Mouse (Mus musculus) inflammation-experienced regulatory T-cells, adult 16 weeks (primary cell): ENCODE results near the gene Olfr99. TPM values are rescaled to one million over a fixed set of nuclear protein-coding genes. Genes with fewer than 3 reads are reported as not detected.

Experiments
- polyA plus RNA-seq: library from polyadenylated mRNA; unstranded; fragments of 100-300 nt; shearing (Covaris generic); gene quantifications from one replicate; pipeline ENCODE4 v1.2.1, GENCODE M21; 2017

Gene Olfr99
- polyA plus RNA-seq = 4.3 TPM

GRCm38 (mm10) chr17:37283360-37283759, at the start of gene Olfr99:
Olfr99 (minus strand) TSS chr17:37283460.

GRCm38 (mm10) chr17:37316954-37317353, 33.7 kb upstream of the Olfr99 start, which contains the start of gene Olfr102:
Olfr102 (minus strand) TSS chr17:37317054.

GRCm38 (mm10) chr17:37304213-37304612, 21.0 kb upstream of the Olfr99 start, which contains the start of gene Olfr101:
Olfr101 (minus strand) TSS chr17:37304313.

GRCm38 (mm10) chr17:37270058-37270701, 13.1 kb downstream of the Olfr99 start, which contains the start of gene H2-M3:
H2-M3 (plus strand) TSS chr17:37270220.

GRCm38 (mm10) chr17:37263626-37264025, 19.6 kb downstream of the Olfr99 start, which contains the start of gene Olfr98:
Olfr98 (minus strand) TSS chr17:37263749.

GRCm38 (mm10) chr17:37237230-37237629, 46.0 kb downstream of the Olfr99 start, which contains the start of gene Olfr97:
Olfr97 (minus strand) TSS chr17:37237330.

Other genes starting within 250 kb of the Olfr99 start
- gene Gabbr1, start 237.5 kb downstream of the Olfr99 start, polyA plus RNA-seq = 10.6 TPM
- not detected for gene Olfr90, start 195.0 kb downstream of the Olfr99 start, polyA plus RNA-seq
- not detected for gene Olfr91, start 185.2 kb downstream of the Olfr99 start, polyA plus RNA-seq
- not detected for gene Olfr92, start 163.4 kb downstream of the Olfr99 start, polyA plus RNA-seq
- gene Olfr93, start 122.0 kb downstream of the Olfr99 start, polyA plus RNA-seq = not detected
- 0.95 TPM for gene Ubd, start 89.6 kb downstream of the Olfr99 start, polyA plus RNA-seq
- gene Olfr94, start 82.5 kb downstream of the Olfr99 start, polyA plus RNA-seq = not detected
- not detected for gene Olfr95, start 70.3 kb downstream of the Olfr99 start, polyA plus RNA-seq
- not detected for gene Olfr96, start 63.3 kb downstream of the Olfr99 start, polyA plus RNA-seq
- gene Olfr97, start 46.1 kb downstream of the Olfr99 start, polyA plus RNA-seq = not detected
- not detected for gene Olfr98, start 19.7 kb downstream of the Olfr99 start, polyA plus RNA-seq
- 143 TPM for gene H2-M3, start 13.2 kb downstream of the Olfr99 start, polyA plus RNA-seq
- not detected for gene Olfr101, start 20.9 kb upstream of the Olfr99 start, polyA plus RNA-seq
- gene Olfr102, start 33.6 kb upstream of the Olfr99 start, polyA plus RNA-seq = not detected
- gene Olfr103, start 56.2 kb upstream of the Olfr99 start, polyA plus RNA-seq = not detected
- not detected for gene Olfr104-ps, start 76.1 kb upstream of the Olfr99 start, polyA plus RNA-seq
- not detected for gene Olfr105-ps, start 95.6 kb upstream of the Olfr99 start, polyA plus RNA-seq
- not detected for gene Olfr106-ps, start 106.9 kb upstream of the Olfr99 start, polyA plus RNA-seq
- 0.09 TPM for gene Olfr107, start 115.8 kb upstream of the Olfr99 start, polyA plus RNA-seq
- not detected for gene Olfr108, start 162.0 kb upstream of the Olfr99 start, polyA plus RNA-seq
- not detected for gene Olfr109, start 175.5 kb upstream of the Olfr99 start, polyA plus RNA-seq
- not detected for gene H2-M2, start 200.1 kb upstream of the Olfr99 start, polyA plus RNA-seq
- not detected for gene Olfr110, start 209.0 kb upstream of the Olfr99 start, polyA plus RNA-seq
- gene Olfr111, start 224.6 kb upstream of the Olfr99 start, polyA plus RNA-seq = not detected